Mouse (Mus musculus): Measurements from ENCODE around the gene Elmo2. TPM values are rescaled to one million over a fixed set of nuclear protein-coding genes. Genes with fewer than 3 reads are reported as not detected.

Gene Elmo2
- total and polyA plus RNA-seq, 3 experiments, result 9.0 to 11.7 (median 10.1) TPM

DNA sequence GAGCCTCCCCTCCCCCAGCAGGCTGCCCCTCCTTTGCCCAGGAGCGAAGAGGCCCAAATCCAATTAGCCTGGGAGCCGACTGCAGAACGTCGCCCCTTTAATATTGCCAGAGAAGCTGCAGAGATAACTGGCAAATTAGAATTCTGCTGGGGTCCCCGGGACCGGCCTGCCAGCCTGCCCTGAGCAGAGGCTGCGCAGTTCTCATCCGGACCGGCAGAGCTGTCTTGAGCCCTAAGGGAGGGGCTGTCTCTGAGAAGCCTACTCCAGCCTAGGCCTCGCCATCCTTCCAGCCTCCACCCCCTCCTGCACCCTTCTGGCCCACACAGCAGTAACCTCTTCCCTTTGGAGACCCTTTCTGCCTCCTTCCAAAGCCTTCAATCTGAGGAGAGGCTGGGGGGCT, 72.4 kb downstream of the Elmo2 start:
- no peak for TF ChIP-seq CTCF (conservative IDR thresholded peaks at IDR 0.05 in 1 of 2, IDR thresholded peaks at IDR 0.05 in 1 of 2; ENCODE audit: low read depth in 2 of 2, low read length in 2 of 2)
- TF ChIP-seq MAX (IDR thresholded peaks at IDR 0.05; ENCODE audit: low read length), result no peak
- TF ChIP-seq RAD21 (IDR thresholded peaks at IDR 0.05; ENCODE audit: low read depth, low read length), result no peak
- TF ChIP-seq POLR2AphosphoS2 (IDR thresholded peaks at IDR 0.05; ENCODE audit: low read depth, low read length), result no peak
- TF ChIP-seq TBP (conservative IDR thresholded peaks at IDR 0.05; ENCODE audit: low read depth, low read length), result no peak
- no peak for TF ChIP-seq BHLHE40 (IDR thresholded peaks at IDR 0.05; ENCODE audit: low read depth, low read length)
- no peak for TF ChIP-seq ELF1 (IDR thresholded peaks at IDR 0.05; ENCODE audit: low read depth, low read length)
- TF ChIP-seq CHD2 (IDR thresholded peaks at IDR 0.05; ENCODE audit: low read length), result no peak
- no peak for TF ChIP-seq MEF2A (IDR thresholded peaks at IDR 0.05; ENCODE audit: borderline replicate concordance, low read depth, low read length)
- TF ChIP-seq ETS1 (conservative IDR thresholded peaks at IDR 0.05; ENCODE audit: low read depth, low read length), result no peak
- TF ChIP-seq UBTF (IDR thresholded peaks at IDR 0.05; ENCODE audit: low read depth, low read length), result no peak
- TF ChIP-seq SIN3A (IDR thresholded peaks at IDR 0.05; ENCODE audit: low read length), result no peak
- no peak for TF ChIP-seq ZKSCAN1 (IDR thresholded peaks at IDR 0.05; ENCODE audit: borderline replicate concordance, low read depth, low read length)
- no peak for TF ChIP-seq JUND (conservative IDR thresholded peaks at IDR 0.05; ENCODE audit: low read depth, low read length)
- no peak for TF ChIP-seq E2F4 (IDR thresholded peaks at IDR 0.05; ENCODE audit: insufficient replicate concordance, low read depth, low read length)
- TF ChIP-seq JUN (IDR thresholded peaks at IDR 0.05; ENCODE audit: insufficient read depth, low read depth, low read length), result no peak
- no peak for TF ChIP-seq USF2 (conservative IDR thresholded peaks at IDR 0.05; ENCODE audit: low read depth, low read length)
- TF ChIP-seq GABPA (IDR thresholded peaks at IDR 0.05; ENCODE audit: insufficient replicate concordance, low read depth, low read length), result no peak
- no peak for TF ChIP-seq POLR2A (IDR thresholded peaks at IDR 0.05; ENCODE audit: low read depth, low read length)
- H3K36me3 ChIP-seq (replicated peaks in 1 of 2; ENCODE audit: control insufficient read depth in 1 of 2, insufficient read depth in 1 of 2, low read length in 1 of 2), result no peaks in the 10 kb centered on the region
- H3K4me1 ChIP-seq (ENCODE audit: control insufficient read depth in 1 of 2, insufficient read depth in 2 of 2), result peaks cover 11 to 23% of the 10 kb centered on the region in 2 experiments
- DNase-seq (ENCODE audit: extremely low read depth), result no peak
- no peak overlapping the region for H3K27ac ChIP-seq (ENCODE audit: insufficient read depth, low read depth)
- no peaks in the 10 kb centered on the region for H3K9me3 ChIP-seq (replicated peaks; ENCODE audit: low read length)
- no peaks in the 10 kb centered on the region for H3K79me2 ChIP-seq (replicated peaks; ENCODE audit: control insufficient read depth, extremely low read depth, insufficient read depth, poor library complexity, severe bottlenecking)
- in situ Hi-C loops (cut with MboI; ENCODE audit: low pct_ligation_motif_present, low pct_unique_long_range_greater_than_20kb, low sequenced_read_pairs) (no loop called here), dilution Hi-C loops (cut with MboI; ENCODE audit: extremely low pct_ligation_motif_present, extremely low pct_unique_long_range_greater_than_20kb, low sequenced_read_pairs) (no loop called here)
- no peak overlapping the region for H3K4me3 ChIP-seq (replicated peaks in 1 of 3; ENCODE audit: low read depth in 2 of 3, low read length in 2 of 3, poor library complexity in 1 of 3)
- no peak overlapping the region for H3K4me2 ChIP-seq (ENCODE audit: insufficient read depth, low read depth, poor library complexity, severe bottlenecking)
- H3K27me3 ChIP-seq (replicated peaks), result peaks cover 94% of the 10 kb centered on the region
- no peak overlapping the region for H3K9ac ChIP-seq (ENCODE audit: insufficient read depth, low read depth)

- no peak overlapping the region for H3K9ac ChIP-seq (ENCODE audit: insufficient read depth, low read depth)
- in situ Hi-C loops (cut with MboI; ENCODE audit: low pct_ligation_motif_present, low pct_unique_long_range_greater_than_20kb, low sequenced_read_pairs) (no loop called here), dilution Hi-C loops (cut with MboI; ENCODE audit: extremely low pct_ligation_motif_present, extremely low pct_unique_long_range_greater_than_20kb, low sequenced_read_pairs) (no loop called here)
- H3K4me2 ChIP-seq (ENCODE audit: insufficient read depth, low read depth, poor library complexity, severe bottlenecking), result no peak overlapping the region
- no peaks in the 10 kb centered on the region for H3K36me3 ChIP-seq (replicated peaks in 1 of 2; ENCODE audit: control insufficient read depth in 1 of 2, insufficient read depth in 1 of 2, low read length in 1 of 2)
- no peak overlapping the region for H3K27ac ChIP-seq (ENCODE audit: insufficient read depth, low read depth)
- DNase-seq (ENCODE audit: extremely low read depth), result no peak
- peaks cover 11 to 21% of the 10 kb centered on the region in 2 experiments for H3K4me1 ChIP-seq (ENCODE audit: control insufficient read depth in 1 of 2, insufficient read depth in 2 of 2)
- TF ChIP-seq MAFK (IDR thresholded peaks at IDR 0.05; ENCODE audit: insufficient replicate concordance, low read length) (no peak), EP300 (IDR thresholded peaks at IDR 0.05; ENCODE audit: low read length) (no peak), MAX (IDR thresholded peaks at IDR 0.05; ENCODE audit: low read length) (no peak), TBP (conservative IDR thresholded peaks at IDR 0.05; ENCODE audit: low read depth, low read length) (no peak), ETS1 (conservative IDR thresholded peaks at IDR 0.05; ENCODE audit: low read depth, low read length) (no peak)
- peaks cover 92% of the 10 kb centered on the region for H3K27me3 ChIP-seq (replicated peaks)
- H3K79me2 ChIP-seq (replicated peaks; ENCODE audit: control insufficient read depth, extremely low read depth, insufficient read depth, poor library complexity, severe bottlenecking), result no peaks in the 10 kb centered on the region
- no peak overlapping the region for H3K4me3 ChIP-seq (replicated peaks in 1 of 3; ENCODE audit: low read depth in 2 of 3, low read length in 2 of 3, poor library complexity in 1 of 3)
- no peaks in the 10 kb centered on the region for H3K9me3 ChIP-seq (replicated peaks; ENCODE audit: low read length)
These were observed 73.0 kb downstream of the Elmo2 start for GRCm38 (mm10) chr2:165253269-165253668.
